Mouse (Mus musculus): ENCODE data around the gene Pheta1. TPM values are rescaled to one million over a fixed set of nuclear protein-coding genes. Genes with fewer than 3 reads are reported as not detected.

Gene Pheta1
- polyA plus RNA-seq (2017; shearing (Covaris generic)): 1 to 10 TPM in 1 of 2 experiments, under 1 TPM in 1; 0.60 to 1.2 TPM

DNA sequence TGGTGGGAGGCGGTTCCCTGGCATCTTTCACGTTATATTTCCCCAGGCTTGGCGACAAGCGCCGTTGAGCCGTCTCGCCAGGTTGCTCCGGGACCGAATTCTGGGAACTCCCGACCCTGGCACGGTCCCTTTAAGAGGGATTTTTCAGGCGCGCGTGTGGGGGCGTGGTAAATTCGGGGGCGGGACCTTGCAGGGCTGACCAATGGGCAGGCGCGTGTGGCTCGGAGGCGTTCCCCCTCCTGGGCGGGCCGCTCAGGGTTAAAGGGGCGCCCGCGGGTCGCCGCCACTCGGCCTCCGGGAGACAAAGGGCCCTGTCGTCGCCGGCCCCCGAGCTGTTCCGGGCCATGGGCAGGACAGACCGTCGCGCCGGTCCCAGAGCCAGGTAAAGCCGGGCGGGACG lies at the start of gene Pheta1:
Gene Pheta1 (plus strand): TSS at position 242 of the 400 bp plus-strand sequence.
- ATAC-seq: peak; percentile 93

DNA sequence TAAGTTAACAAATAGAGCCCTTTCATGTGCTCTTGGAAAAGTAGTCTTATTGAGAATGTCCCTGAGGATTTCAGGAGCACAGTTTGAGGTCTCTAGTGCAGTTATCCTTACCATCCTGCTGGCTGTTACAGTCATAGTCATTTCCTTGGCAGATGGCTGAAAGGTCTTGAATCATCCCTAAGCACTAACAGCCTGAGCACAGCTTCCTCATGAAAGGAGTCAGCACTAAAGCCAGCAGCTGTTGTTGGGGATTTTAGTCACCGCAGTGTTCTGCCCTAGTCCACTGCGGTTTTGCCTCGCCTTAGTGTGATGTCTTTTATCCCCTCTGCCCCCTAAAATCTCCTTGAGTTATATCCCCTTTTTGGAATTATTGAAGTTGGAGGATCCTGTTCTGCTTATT lies 41.6 kb upstream of the Pheta1 start:
- no peak for ATAC-seq

DNA sequence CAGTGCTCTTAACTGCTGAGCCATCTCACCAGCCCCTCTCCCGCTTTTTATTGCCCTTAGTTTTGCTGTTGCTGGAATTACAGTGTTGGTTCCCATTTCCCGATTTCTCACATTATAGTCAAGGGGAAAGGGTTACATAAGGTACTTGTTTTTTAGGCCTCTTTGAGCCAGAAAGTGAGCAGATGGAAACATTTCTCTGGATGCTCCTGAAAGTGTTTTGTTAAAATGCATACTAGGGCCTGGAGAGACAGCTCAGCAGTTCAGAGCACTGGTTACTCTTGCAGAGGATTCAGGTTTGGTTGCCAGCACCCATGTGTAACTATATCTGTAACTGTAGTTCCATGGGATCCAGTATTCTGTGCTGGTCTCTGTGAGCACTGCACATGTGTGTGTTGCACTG lies 40.6 kb upstream of the Pheta1 start:
- ATAC-seq: no peak

DNA sequence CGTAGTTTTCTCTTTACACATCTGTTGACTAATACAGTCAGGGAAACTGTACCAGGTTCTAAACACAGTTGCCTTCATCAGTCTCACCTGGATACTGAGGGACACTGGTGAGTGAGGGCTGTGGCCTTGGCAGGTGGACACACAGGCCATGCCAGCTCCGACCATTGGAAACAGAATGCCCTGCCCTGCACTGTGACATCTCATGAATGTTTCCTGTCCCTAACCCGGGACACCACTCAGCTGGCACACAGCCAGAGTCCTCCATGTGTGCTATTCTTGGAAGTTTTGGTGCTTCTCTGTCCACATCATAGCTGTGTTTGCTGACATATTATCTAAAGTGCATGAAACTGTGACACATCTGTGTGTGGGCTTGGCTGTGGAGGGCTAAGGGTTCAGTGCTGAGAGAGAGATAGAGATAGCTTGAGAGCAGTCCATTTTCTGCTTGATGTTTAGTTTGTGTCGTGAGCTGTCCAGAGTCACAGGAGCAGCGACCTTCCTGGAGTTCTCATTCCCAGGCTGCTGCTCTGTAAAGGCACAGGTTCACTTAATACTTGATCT lies 39.0 kb upstream of the Pheta1 start:
- ATAC-seq: no peak

DNA sequence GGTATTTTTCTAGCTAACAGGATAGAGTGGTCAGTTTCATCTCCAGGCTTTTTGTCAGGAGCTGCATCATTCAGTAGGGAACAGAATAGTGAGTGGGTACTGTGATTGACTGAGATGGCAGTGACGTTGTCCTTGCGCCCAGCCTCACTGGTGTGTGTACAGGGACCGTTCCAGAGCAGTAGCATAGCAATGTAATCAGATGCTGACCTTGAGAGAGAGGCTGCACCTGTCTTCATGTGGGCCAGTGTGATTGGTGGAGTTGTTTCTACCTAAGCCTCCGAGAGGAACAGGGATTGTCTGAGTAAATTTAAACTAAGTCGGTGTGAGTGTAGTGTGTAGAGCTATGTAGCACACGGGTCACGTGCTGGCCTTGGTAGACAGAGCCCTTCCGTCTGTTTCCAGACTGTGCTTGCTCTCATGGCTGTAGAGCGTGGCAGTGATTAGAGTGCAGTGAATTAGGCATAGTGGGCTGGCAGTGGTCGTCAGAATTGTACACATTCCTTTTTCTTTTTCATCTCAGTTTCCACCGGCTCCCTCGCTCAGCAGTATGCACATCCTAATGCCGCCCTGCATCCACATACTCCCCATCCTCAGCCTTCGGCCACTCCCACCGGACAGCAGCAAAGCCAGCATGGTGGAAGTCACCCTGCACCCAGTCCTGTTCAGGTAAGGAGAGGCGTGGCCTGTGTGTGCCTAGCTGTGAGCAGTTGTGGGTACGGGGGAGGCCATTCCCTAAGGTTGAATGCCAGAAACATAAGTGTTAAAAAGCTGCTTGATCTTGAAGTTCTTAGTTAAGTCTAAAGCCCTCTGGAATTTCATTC lies 38.2 kb upstream of the Pheta1 start:
- ATAC-seq: no peak

DNA sequence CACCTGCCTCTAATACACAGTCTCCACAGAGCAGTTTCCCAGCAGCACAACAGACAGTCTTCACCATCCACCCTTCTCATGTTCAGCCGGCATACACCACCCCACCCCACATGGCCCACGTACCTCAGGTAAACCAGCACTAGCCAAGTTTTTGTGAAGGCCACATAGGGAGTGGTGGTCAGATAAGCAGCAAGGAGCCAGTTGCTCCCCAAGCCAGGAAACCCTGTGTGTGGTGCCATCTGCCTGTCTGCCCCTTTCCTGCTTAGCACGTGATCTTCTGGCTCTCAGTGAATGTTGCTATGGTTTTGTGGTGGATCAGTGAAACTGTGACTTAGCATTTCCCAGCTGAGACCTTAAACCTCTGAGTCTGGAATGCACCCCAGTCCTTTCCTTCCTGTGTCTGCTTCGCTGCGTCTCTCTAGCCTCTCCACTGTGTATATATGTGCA lies 37.3 kb upstream of the Pheta1 start:
- peak; percentile 43 for ATAC-seq

DNA sequence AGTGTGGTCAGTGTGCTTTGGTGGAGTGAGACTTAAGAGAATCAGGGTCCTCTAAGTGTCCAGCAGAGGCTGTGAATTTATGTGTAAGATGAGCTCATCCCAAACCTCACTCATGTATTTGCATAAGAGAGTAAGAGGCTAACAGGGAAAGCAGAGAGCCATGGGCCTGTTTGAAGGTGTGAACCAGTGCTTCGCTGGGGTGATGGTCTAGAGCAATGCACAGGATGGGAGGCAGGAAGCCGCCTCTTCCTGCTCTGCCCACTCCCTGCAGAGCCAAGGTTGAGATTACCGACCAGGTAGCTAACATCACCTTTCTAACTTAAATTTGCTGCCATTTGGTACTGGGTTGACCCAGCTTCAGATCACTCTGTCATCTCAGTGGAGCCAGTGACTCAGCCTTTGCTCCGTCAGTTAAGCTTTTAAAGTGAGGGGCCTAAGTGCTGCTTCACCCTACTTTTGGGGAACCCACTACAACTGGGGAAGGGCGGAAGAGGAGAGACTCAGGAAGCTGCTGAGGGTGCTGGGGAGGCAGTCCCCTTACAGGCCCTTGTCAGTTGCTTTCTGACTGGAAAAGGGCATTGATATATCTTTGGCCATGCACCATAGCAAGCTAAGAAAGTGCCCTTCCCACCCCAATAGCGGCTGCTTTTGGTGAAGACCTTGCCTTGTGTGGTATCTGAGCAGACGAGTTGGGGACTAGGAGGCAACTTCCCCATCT lies 36.1 kb upstream of the Pheta1 start:
- peak; percentile 50 for ATAC-seq

DNA sequence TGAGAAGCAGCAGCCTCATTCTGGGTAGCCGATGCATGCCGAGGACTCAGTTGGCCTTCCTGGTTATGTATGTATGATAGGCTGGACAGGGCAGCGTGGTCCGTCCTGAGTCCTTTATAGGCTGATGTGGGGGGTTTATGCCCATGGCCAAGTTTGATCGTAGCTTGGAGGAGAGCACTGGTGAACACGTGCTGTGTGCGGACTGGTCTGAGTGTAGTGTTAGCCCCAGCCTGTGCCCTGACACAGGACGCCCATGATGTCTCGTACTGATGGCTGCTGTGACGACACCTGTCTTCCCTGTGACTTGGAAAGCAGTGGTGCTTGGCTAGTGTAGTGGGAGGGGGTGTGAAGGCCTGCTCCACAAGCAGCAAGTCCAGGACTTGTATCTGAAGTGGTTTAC lies 35.0 kb upstream of the Pheta1 start:
- no peak for ATAC-seq

DNA sequence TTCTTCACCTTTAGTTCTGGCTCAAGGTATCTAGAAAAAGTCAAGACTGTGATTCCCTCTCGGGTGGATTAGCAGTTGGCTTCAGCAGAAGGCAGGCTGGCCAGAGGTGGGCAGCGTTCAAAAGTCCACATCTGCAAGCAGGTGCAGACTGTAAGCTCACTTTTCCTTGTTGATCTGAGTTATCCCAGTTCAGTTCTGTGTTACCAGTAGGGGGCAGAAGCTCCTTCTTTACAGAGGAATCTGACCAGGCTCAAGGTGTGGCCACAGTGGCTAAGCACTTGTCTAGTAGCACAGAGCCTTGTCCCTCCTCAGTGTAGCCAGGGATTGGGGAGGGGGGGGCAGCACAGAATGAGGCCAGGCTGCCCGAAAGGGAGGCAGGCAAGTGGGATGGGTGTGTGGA lies 33.7 kb upstream of the Pheta1 start:
- ATAC-seq: no peak

DNA sequence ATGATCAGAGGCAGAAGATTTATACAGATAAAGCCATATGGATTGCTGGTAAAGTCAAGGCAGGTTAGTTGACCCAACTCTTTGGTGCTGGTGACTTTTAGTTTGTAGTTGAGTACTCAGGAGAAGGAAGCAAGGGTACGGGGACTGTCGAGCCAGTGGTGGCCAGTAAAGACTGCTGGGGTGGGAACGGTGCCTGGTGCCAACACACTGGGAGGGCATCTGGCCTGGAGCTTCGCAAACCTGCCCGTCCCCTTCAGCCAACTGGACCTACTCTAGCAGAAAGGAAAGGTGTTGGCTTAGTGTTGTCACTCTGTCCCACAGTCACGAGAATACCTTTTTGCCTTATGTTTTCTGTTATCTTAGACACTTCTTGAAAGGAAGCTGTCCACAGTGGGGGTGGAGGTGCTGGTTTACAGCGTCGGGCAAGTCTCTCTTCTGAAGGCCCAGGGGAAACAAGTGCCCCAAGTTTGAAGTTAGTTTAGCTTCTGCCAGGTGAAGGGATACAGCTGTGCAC lies 32.9 kb upstream of the Pheta1 start:
- ATAC-seq: no peak

DNA sequence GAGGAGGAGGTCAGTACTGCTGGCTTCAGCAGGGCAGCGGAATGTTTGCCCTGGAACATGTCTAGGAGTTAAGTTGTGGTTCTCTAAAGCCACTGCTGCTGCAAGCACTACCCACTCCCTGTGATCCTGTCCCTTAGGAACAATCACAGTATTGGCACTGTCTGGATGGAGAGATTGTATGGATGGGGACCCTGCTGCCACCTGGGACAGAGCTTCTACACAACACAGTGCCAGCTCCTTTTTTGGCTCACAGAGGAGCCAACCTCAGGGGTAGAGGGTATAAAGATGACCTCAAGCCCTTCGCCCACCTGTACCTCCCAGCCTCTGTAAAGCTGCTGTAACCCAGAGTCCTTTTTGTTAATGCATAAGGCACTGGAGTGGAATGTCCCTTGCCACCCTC lies 32.2 kb upstream of the Pheta1 start:
- no peak for ATAC-seq

DNA sequence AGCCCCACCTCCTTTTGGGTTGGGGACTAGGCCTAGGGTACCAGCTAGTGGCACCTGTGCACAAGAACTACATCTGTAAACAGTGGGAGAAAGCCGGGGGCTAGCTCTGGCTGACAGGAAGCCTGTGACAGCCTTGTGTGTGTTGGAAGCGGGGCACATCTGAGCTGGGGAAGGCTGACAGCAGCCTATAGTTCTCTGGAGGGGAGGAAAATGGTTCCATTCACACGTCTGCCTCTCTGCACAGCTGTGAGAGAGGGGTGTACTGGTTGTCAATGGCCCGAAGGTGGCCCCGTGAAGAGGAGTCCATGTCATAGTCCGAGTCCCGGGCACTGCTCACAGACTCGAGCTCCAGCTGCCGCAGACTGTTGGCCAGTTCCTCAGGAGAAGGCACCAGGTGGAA lies 31.2 kb upstream of the Pheta1 start:
- no peak for ATAC-seq

DNA sequence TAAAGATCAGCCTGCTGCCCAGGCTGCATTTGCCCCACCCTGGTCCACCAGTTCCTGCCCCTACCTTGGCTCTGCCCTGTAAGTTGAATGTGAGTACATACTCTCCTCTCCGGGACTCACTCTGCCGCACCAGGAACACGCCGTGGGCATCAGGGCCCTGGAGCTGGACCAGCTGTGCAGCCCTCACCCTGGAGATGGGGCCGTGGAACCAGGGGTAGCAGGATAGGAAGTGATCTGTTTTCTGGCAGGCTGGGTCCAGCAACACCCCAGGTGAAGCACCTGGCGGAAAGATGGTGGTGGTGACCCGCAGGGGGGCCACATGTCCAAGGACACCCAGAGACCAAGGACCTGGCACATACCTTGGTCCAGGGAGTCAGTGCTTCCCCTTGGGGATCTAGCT lies 30.4 kb upstream of the Pheta1 start:
- ATAC-seq: no peak

DNA sequence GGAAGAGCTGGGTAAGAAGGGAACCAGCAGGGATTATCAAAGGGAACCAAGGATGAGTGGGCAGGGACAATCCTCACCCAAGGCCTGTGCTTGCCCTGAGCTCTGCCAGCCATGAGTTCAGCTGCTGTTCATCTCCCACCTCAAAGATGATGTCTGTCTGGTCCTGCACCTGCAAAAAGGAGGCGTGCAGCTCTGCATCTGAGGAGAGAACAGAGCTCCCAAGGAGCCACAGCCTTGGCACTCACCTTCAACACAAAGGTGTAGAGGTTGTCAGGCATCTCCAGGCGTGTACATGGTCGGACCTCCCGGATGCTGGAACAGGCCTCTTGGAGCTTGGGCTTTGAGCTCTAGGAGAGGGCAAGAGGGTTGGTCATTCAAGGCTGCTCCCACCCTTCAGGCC lies 29.9 kb upstream of the Pheta1 start:
- ATAC-seq: no peak

DNA sequence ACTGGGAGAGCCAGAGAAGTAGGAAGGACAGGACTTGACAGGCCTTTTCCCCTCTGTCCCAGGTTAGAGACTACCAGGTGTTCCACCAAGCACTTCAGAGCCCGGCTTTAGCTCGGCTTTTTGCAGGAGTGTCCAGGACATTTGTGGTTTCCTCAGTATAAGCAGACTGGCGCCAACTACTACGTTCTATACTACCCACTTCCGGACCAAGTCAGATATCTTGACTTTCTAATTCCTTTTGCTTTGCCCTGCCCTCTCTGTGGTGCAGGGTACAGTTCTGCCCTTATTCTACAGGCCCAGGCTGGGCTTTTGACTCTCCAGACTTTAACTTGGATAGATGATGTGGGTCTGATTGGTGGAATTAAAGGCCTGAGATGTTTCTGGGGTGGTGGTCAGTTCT lies 29.2 kb upstream of the Pheta1 start:
- ATAC-seq: peak; percentile 60

DNA sequence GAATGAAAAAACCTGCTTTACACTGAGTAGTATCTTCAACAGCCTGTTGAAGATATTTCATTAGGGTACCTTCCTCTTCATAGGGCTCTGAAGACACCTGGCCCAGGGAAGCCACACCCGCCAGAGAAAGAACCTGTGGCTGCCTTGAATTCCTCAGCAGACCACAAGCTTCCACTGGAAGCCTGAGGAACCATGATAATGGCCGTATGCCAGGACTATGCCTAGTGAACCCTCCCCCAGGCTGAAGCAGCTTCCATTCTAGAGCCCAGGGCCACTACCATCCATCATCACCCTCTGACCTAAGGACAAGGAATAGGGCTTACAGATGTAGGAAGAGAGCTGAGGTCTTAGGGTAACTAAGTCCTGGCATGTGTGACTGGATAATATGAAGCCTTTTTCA lies 28.6 kb upstream of the Pheta1 start:
- no peak for ATAC-seq

DNA sequence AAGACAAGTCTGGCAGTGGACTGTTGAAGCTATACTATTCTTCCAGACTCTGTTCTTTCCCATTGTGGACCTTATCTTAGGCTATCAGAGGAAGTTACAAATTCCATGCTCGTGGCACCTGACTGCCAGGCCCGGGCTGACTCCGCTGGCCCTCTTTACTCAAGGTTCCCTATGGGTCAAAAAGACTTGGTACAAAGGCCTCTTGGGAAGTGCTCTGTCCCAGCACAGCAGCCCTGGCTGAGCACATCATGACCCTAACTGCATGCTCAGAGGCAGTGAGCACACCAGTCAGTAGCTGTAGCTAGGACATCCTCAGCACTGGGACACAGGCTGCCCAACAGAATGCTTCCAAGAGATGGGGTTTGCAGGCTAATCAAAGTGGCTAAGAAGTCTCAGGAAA lies 28.1 kb upstream of the Pheta1 start:
- ATAC-seq: no peak

DNA sequence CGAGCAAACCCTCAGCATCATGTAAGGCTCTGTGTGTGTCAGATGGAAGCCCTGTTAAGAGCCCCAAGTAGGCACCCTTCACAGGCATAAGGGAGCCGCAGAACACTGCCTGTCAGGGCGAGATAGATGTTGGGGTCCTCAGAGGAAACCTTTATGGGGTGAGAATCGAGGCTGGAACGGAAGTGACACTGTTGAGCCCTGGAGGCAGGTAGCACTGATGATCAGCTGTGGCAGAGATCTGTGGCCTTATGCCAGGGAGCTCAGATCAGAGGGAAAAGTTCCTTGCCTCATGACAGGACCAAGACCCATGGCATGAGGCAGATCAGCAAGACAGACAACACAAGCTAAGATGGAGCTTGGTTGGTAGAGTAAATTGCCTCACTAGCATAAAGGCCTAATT lies 27.7 kb upstream of the Pheta1 start:
- ATAC-seq: no peak

DNA sequence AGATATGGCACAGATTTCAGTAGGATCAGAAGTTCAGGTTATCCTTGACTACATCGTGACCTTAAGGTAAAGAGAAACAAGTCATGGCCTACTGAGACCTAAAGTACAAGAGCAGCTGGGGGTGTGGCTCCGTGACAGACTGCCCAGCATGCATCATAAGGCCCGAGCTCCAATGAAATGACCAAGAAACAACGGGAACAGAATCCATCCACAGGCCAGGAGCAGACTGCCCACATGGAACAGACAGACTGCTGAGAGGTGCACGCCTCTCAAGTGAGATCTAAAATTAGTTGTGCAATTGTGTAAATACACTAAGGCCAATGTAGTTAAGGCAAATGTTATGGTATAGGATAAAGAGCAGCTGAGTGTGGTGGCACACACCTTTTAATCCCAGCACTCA lies 27.2 kb upstream of the Pheta1 start:
- no peak for ATAC-seq

DNA sequence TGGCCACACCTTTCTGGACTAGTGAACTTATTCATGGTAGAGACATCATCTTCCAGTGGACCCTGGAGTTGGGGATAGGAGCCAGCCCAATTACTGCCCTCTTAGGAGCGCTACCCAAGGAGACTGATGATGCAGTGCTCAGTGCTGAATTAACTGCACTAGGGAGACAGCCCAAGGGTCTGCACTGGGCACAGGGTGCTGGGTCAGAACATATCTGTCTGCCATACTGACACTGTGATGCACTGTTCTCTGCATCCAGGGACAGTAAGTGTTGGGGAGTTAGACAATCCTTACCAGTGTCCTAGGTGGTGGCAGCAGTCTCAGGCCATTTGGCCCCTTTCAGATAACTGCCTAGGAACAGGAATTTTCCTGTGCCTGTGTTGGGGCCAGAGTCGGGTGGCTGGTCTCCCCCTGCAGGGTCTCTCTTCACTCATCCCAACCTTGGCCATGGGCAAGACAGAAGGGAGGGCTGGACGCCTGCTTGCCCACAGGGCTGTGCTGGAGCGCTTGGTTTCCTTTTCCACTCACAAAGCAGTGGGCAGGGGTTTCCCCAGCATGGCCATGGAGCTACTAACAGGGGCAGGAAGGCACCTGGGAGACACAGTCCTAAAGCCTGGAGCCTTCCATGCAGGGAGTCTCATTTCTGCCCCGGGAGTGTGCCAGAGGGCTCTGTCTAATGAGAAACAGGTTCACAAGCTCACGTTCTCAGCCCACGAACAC lies 25.8 kb upstream of the Pheta1 start:
- no peak for ATAC-seq

DNA sequence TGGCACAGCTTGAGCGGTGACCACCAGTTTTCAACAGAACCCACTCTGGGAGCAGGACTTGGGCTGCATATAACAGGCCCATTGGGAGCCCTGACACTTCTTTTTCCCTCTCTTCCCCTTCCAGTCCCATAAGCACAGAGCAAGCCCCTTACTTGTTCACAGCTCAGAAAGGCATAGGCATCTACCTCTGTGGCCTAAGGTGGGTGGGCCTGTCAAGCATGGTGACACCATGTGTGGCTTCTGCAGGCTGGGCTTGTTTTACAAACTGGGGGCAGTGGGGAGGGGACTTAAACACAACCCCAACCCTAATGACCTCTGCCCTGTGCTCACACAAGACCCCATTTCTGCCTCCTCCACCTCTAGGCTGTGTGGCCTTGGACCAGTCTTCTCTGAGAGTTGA lies 25.1 kb upstream of the Pheta1 start:
- no peak for ATAC-seq

DNA sequence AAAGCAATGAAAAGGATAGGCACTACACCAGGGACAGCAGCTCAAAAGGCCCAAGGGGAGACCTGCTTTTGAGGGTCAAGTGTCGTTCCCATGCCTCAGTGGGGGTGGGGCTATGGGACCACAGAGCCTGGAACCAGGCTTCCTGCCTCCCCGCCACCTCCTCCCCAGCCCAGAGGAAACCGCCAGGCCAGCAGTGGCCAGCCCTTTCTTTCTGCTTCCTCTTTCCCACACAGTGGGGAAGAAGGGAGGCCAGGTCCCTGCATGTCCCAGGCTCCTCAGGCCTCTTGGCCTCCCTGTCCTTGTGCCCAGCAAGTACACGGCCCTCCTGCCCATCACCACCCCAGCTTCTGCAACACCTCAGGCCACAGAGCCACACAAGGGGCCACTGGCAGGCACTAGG lies 24.7 kb upstream of the Pheta1 start:
- ATAC-seq: no peak

DNA sequence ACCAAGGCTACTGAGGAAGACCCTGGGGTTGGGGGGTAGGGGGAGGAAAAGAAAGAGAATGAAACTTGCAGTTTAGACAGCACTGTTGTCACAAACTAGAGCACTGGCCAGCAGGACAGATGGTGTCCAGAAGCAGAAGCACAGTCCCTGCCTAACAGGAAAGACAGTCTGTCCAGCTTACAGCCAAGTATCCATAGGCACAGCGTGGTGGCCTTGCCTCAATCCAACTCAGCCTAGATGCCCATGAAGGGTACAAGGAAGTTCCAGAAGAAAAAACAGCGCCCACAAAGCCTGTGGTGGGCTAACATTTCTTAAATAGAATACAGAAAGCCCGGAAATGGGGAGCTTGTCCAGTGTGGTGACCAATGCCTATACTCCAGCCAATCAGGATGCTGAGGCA lies 23.2 kb upstream of the Pheta1 start:
- no peak for ATAC-seq

Measured in activated CD4-positive, CD25-positive, alpha-beta regulatory T cell, adult 4 months (primary cell).